In genomic region chr1:165771998-165772397, GRCm38 (mm10) we compare ENCODE assay signal across 9 mouse cellular contexts. TPM values are rescaled to one million over a fixed set of nuclear protein-coding genes. Genes with fewer than 3 reads are reported as not detected.
DNase-seq lines count a peak whose midpoint lies in the region; ATAC-seq and TF ChIP-seq lines count a peak whose summit lies in the region.
"Had no signal": no experiment of that assay in that cellular context is flagged by ENCODE, and none has a peak within 500 bp of the region (broad histone marks: within the 10 kb centered on the region; RNA-seq: fewer than 3 reads in every experiment).

No protein-coding gene starts in this region.

- ATAC-seq in heart, embryonic 16.5 days (replicated peaks; ENCODE audit: extremely low read depth, insufficient read depth, low FRiP score): no peak
- ATAC-seq in midbrain, embryonic 13.5 days: 0 out of 2 replicates have a peak, but pooled peaks have one; percentile 31
- no peak; the same call in 1 of the 2 replicates for ATAC-seq in midbrain, embryonic 14.5 days (ENCODE audit: low FRiP score, low TSS enrichment)
- ATAC-seq in intestine, postnatal 0 days: no peak
- ATAC-seq in stomach, embryonic 16.5 days (ENCODE audit: insufficient read depth, low FRiP score): no peak

- no peaks in the 10 kb centered on the region for H3K27me3 ChIP-seq in heart, embryonic 16.5 days (ENCODE audit: control insufficient read depth, insufficient read depth, low read length)
- H3K27me3 ChIP-seq in midbrain, embryonic 13.5 days: peaks cover 24% of the 10 kb centered on the region
- H3K27me3 ChIP-seq in midbrain, embryonic 14.5 days (ENCODE audit: control insufficient read depth, insufficient read depth, low read length): no peaks in the 10 kb centered on the region
- H3K27me3 ChIP-seq in intestine, postnatal 0 days (replicated peaks; ENCODE audit: control insufficient read depth, insufficient read depth, low read length): no peaks in the 10 kb centered on the region
- H3K27me3 ChIP-seq in stomach, embryonic 16.5 days (ENCODE audit: control insufficient read depth, insufficient read depth, low read length): no peaks in the 10 kb centered on the region

- H3K9me3 ChIP-seq in heart, embryonic 16.5 days (replicated peaks; ENCODE audit: control insufficient read depth, low read length): no peaks in the 10 kb centered on the region
- H3K9me3 ChIP-seq in midbrain, embryonic 13.5 days: no peaks in the 10 kb centered on the region
- H3K9me3 ChIP-seq in midbrain, embryonic 14.5 days (ENCODE audit: control insufficient read depth, low read length): no peaks in the 10 kb centered on the region
- H3K9me3 ChIP-seq in intestine, postnatal 0 days (ENCODE audit: control insufficient read depth): no peaks in the 10 kb centered on the region
- H3K9me3 ChIP-seq in stomach, embryonic 16.5 days (replicated peaks; ENCODE audit: control insufficient read depth, low read length): no peaks in the 10 kb centered on the region
- H3K9me3 ChIP-seq: neural tube, embryonic 13.5 days had no signal

- no peaks in the 10 kb centered on the region for H3K36me3 ChIP-seq in heart, embryonic 16.5 days (ENCODE audit: control insufficient read depth, insufficient read depth)
- H3K36me3 ChIP-seq in midbrain, embryonic 13.5 days: no peaks in the 10 kb centered on the region; the same call in 1 of the 2 replicates
- no peaks in the 10 kb centered on the region for H3K36me3 ChIP-seq in midbrain, embryonic 14.5 days (ENCODE audit: control insufficient read depth, insufficient read depth, low read length)
- peaks cover 16% of the 10 kb centered on the region; the same call in 1 of the 2 replicates for H3K36me3 ChIP-seq in intestine, postnatal 0 days (ENCODE audit: control insufficient read depth, insufficient read depth)
- H3K36me3 ChIP-seq in stomach, embryonic 16.5 days (ENCODE audit: control insufficient read depth, insufficient read depth, low read length): no peaks in the 10 kb centered on the region
- H3K36me3 ChIP-seq: neural tube, embryonic 13.5 days had no signal

- peaks cover 4% of the 10 kb centered on the region; the same call in 1 of the 2 replicates for H3K4me1 ChIP-seq in heart, embryonic 16.5 days (ENCODE audit: control insufficient read depth, insufficient read depth, low read length)
- peaks cover 10% of the 10 kb centered on the region; the same call in 1 of the 2 replicates for H3K4me1 ChIP-seq in midbrain, embryonic 13.5 days (replicated peaks)
- H3K4me1 ChIP-seq in midbrain, embryonic 14.5 days (ENCODE audit: control insufficient read depth, insufficient read depth, low read length): 0 out of 2 replicates have a peak, but pooled peaks cover 3% of the 10 kb centered on the region
- no peaks in the 10 kb centered on the region for H3K4me1 ChIP-seq in intestine, postnatal 0 days (replicated peaks; ENCODE audit: control insufficient read depth, insufficient read depth, low read length)
- no peaks in the 10 kb centered on the region for H3K4me1 ChIP-seq in stomach, embryonic 16.5 days (ENCODE audit: control insufficient read depth, insufficient read depth, low read length)

- H3K27ac ChIP-seq in heart, embryonic 16.5 days (ENCODE audit: low read length): no peak overlapping the region
- H3K27ac ChIP-seq in midbrain, embryonic 13.5 days: no peak overlapping the region
- no peak overlapping the region for H3K27ac ChIP-seq in midbrain, embryonic 14.5 days (replicated peaks; ENCODE audit: low read depth, low read length)
- H3K27ac ChIP-seq in intestine, postnatal 0 days (ENCODE audit: low read depth, low read length): no peak overlapping the region
- no peak overlapping the region for H3K27ac ChIP-seq in stomach, embryonic 16.5 days (ENCODE audit: low read length)
- H3K27ac ChIP-seq: neural tube, embryonic 13.5 days had no signal

- DNase-seq in heart, postnatal 10 days: no peak
- DNase-seq in midbrain, embryonic 14.5 days: no peak
- no peak for DNase-seq in left cerebral cortex, adult 18-20 months (ENCODE audit: low spot score in 2 of 2)
- DNase-seq in urinary bladder, adult 18-20 months (ENCODE audit: low spot score in 2 of 2): no peak

- H3K9ac ChIP-seq in heart, embryonic 16.5 days (ENCODE audit: low read length): no peak overlapping the region
- no peak overlapping the region for H3K9ac ChIP-seq in midbrain, embryonic 13.5 days (replicated peaks)
- H3K9ac ChIP-seq in midbrain, embryonic 14.5 days (replicated peaks; ENCODE audit: low read length): no peak overlapping the region
- H3K9ac ChIP-seq in intestine, postnatal 0 days (ENCODE audit: low read depth, low read length): no peak overlapping the region
- H3K9ac ChIP-seq in stomach, embryonic 16.5 days (ENCODE audit: low read length): no peak overlapping the region
- H3K9ac ChIP-seq: neural tube, embryonic 13.5 days had no signal

- 37% methylated on average over 9 of the region's 9 CpGs for WGBS in heart, embryonic 16.5 days
- 51% methylated on average over 9 of the region's 9 CpGs for WGBS in midbrain, embryonic 13.5 days
- WGBS in midbrain, embryonic 14.5 days: 50% methylated on average over 9 of the region's 9 CpGs
- 45% methylated on average over 9 of the region's 9 CpGs for WGBS in intestine, postnatal 0 days
- 55% methylated on average over 9 of the region's 9 CpGs for WGBS in stomach, embryonic 16.5 days

- H3K4me3 ChIP-seq in heart, embryonic 16.5 days (ENCODE audit: low read length): no peak overlapping the region
- H3K4me3 ChIP-seq in midbrain, embryonic 13.5 days (replicated peaks): no peak overlapping the region
- H3K4me3 ChIP-seq in midbrain, embryonic 14.5 days (replicated peaks; ENCODE audit: low read depth, low read length): no peak overlapping the region
- H3K4me3 ChIP-seq in intestine, postnatal 0 days (ENCODE audit: low read depth, low read length): 0 out of 2 replicates have a peak overlapping the region, but pooled peaks have one; percentile 16
- 0 out of 2 replicates have a peak overlapping the region, but pooled peaks have one; percentile 15 for H3K4me3 ChIP-seq in stomach, embryonic 16.5 days (replicated peaks; ENCODE audit: low read length)
- H3K4me3 ChIP-seq: neural tube, embryonic 13.5 days had no signal

- intact Hi-C loops in heart, postnatal 10 days (cut with DNase I): loop anchor here (10.0 kb wide), 3 partner anchors 233 to 593 kb away; partner anchors contain the start of gene Pou2f1

- H3K4me2 ChIP-seq in heart, embryonic 16.5 days (ENCODE audit: low read depth, low read length): peak overlapping the region; percentile 15
- 0 out of 2 replicates have a peak overlapping the region, but pooled peaks have one; percentile 24 for H3K4me2 ChIP-seq in midbrain, embryonic 13.5 days (replicated peaks)
- no peak overlapping the region for H3K4me2 ChIP-seq in midbrain, embryonic 14.5 days (ENCODE audit: low read length)
- peak overlapping the region; percentile 51 for H3K4me2 ChIP-seq in intestine, postnatal 0 days (replicated peaks; ENCODE audit: low read depth)
- H3K4me2 ChIP-seq in stomach, embryonic 16.5 days (ENCODE audit: low read depth, low read length): peak overlapping the region; percentile 30; the same call in 1 of the 2 replicates

- no peak for TF ChIP-seq CTCF in intestine, postnatal 0 days (IDR thresholded peaks at IDR 0.05; ENCODE audit: low read depth)

RNA-seq across cellular contexts. Expression of gene Creg1, which starts 8.5 kb away (rescaled TPM):
- polyA plus RNA-seq in heart, embryonic 16.5 days (2015; fragmentation: Nextera tagmentation; extraction: Ambion mirVana): 69.8 and 73.2 TPM in 2 replicates
- 10 to 100 TPM; 34.8 to 36.1 TPM for total RNA-seq in heart, postnatal 10 days (2021)
- polyA plus RNA-seq in midbrain, embryonic 13.5 days (2015; fragmentation: Nextera tagmentation; extraction: Ambion mirVana): 21.7 and 23.8 TPM in 2 replicates
- polyA plus RNA-seq in midbrain, embryonic 14.5 days (2014; fragmentation: Nextera tagmentation; extraction: Ambion mirVana): 24.7 and 31.8 TPM in 2 replicates
- 195 and 201 TPM in 2 replicates for polyA plus RNA-seq in intestine, postnatal 0 days (2015; fragmentation: Nextera tagmentation; extraction: Ambion mirVana)
- 90.4 and 90.6 TPM in 2 replicates for polyA plus RNA-seq in stomach, embryonic 16.5 days (2015; fragmentation: Nextera tagmentation; extraction: Ambion mirVana)
- total RNA-seq in left cerebral cortex, adult 18-20 months (2021): 10 to 100 TPM; 27.6 to 29.7 TPM

RNA-seq across cellular contexts. Expression of gene Cd247, which starts 16.5 kb away (rescaled TPM):
- 3.9 and 12.8 TPM in 2 replicates for polyA plus RNA-seq in heart, embryonic 16.5 days (2015; fragmentation: Nextera tagmentation; extraction: Ambion mirVana)
- total RNA-seq in heart, postnatal 10 days (2021): 1 to 10 TPM; 1.7 TPM
- polyA plus RNA-seq in midbrain, embryonic 13.5 days (2015; fragmentation: Nextera tagmentation; extraction: Ambion mirVana): 1.6 and 2.2 TPM in 2 replicates
- 1.5 and 2.1 TPM in 2 replicates for polyA plus RNA-seq in midbrain, embryonic 14.5 days (2014; fragmentation: Nextera tagmentation; extraction: Ambion mirVana)
- polyA plus RNA-seq in intestine, postnatal 0 days (2015; fragmentation: Nextera tagmentation; extraction: Ambion mirVana): 0.50 and 0.52 TPM in 2 replicates
- polyA plus RNA-seq in stomach, embryonic 16.5 days (2015; fragmentation: Nextera tagmentation; extraction: Ambion mirVana): 0.36 and 0.52 TPM in 2 replicates
- not detected for total RNA-seq in left cerebral cortex, adult 18-20 months (2021)

Comparison
In these comparisons a context has a peak if more than half of its experiments do, and no peak if none do; other contexts are left out.
1. H3K4me3 ChIP-seq: peak in intestine, postnatal 0 days (single experiment) and stomach, embryonic 16.5 days (single experiment); none in heart, embryonic 16.5 days (single experiment), midbrain, embryonic 13.5 days (single experiment) and midbrain, embryonic 14.5 days (single experiment).